Comparison of ENCODE assay signal across 9 mouse cellular contexts in genomic region chr4:99458984-99459383, GRCm38 (mm10).
DNase-seq lines count a peak whose midpoint lies in the region; ATAC-seq and TF ChIP-seq lines count a peak whose summit lies in the region.
"Had no signal": no experiment of that assay in that cellular context is flagged by ENCODE, and none has a peak within 500 bp of the region (broad histone marks: within the 10 kb centered on the region; RNA-seq: fewer than 3 reads in every experiment).

No protein-coding gene starts in this region.

- TF ChIP-seq POLR2A in brain, embryonic 14.5 days (IDR thresholded peaks at IDR 0.05; ENCODE audit: borderline replicate concordance, extremely low read depth, insufficient read depth, insufficient read length, poor library complexity, severe bottlenecking): no peak

- ATAC-seq in hindbrain, embryonic 11.5 days (ENCODE audit: low FRiP score): 0 out of 2 replicates have a peak, but pooled peaks have one; percentile 48
- ATAC-seq in hindbrain, embryonic 12.5 days (ENCODE audit: low FRiP score): no peak; the same call in 1 of the 2 replicates
- ATAC-seq in forebrain, embryonic 12.5 days (ENCODE audit: low FRiP score): peak; percentile 47; the same call in 1 of the 2 replicates
- no peak for ATAC-seq in limb, embryonic 12.5 days (ENCODE audit: insufficient number of reproducible peaks, insufficient read depth, low FRiP score, low TSS enrichment, low read depth)
- no peak for ATAC-seq in megakaryocyte progenitor cell, adult 5-6 weeks (replicated peaks; ENCODE audit: poor library complexity)
- ATAC-seq: liver, postnatal 0 days had no signal

- H3K36me3 ChIP-seq in hindbrain, embryonic 11.5 days (ENCODE audit: control insufficient read depth, insufficient read depth, low read length): no peaks in the 10 kb centered on the region
- H3K36me3 ChIP-seq in hindbrain, embryonic 12.5 days: no peaks in the 10 kb centered on the region
- H3K36me3 ChIP-seq in forebrain, embryonic 12.5 days (replicated peaks): no peaks in the 10 kb centered on the region
- H3K36me3 ChIP-seq in limb, embryonic 12.5 days: no peaks in the 10 kb centered on the region

- 44% methylated on average over 4 of the region's 4 CpGs for WGBS in hindbrain, embryonic 11.5 days
- 52% methylated on average over 4 of the region's 4 CpGs for WGBS in hindbrain, embryonic 12.5 days
- 55% methylated on average over 4 of the region's 4 CpGs for WGBS in forebrain, embryonic 12.5 days
- WGBS in limb, embryonic 12.5 days: 73% methylated on average over 4 of the region's 4 CpGs

- H3K9ac ChIP-seq in hindbrain, embryonic 11.5 days (ENCODE audit: low read depth, low read length): no peak overlapping the region
- no peak overlapping the region for H3K9ac ChIP-seq in hindbrain, embryonic 12.5 days
- H3K9ac ChIP-seq in forebrain, embryonic 12.5 days: no peak overlapping the region
- no peak overlapping the region for H3K9ac ChIP-seq in limb, embryonic 12.5 days (replicated peaks)
- H3K9ac ChIP-seq: liver, postnatal 0 days had no signal

- no peaks in the 10 kb centered on the region for H3K9me3 ChIP-seq in hindbrain, embryonic 11.5 days (ENCODE audit: control insufficient read depth, low read length)
- no peaks in the 10 kb centered on the region for H3K9me3 ChIP-seq in hindbrain, embryonic 12.5 days (replicated peaks)
- H3K9me3 ChIP-seq in forebrain, embryonic 12.5 days: no peaks in the 10 kb centered on the region
- no peaks in the 10 kb centered on the region for H3K9me3 ChIP-seq in limb, embryonic 12.5 days

- H3K27me3 ChIP-seq in hindbrain, embryonic 11.5 days (ENCODE audit: control insufficient read depth, insufficient read depth, low read length): peaks cover 41% of the 10 kb centered on the region
- peaks cover 67% of the 10 kb centered on the region for H3K27me3 ChIP-seq in hindbrain, embryonic 12.5 days
- peaks cover 50% of the 10 kb centered on the region for H3K27me3 ChIP-seq in forebrain, embryonic 12.5 days
- H3K27me3 ChIP-seq in limb, embryonic 12.5 days: peaks cover 7% of the 10 kb centered on the region

- no peak overlapping the region for H3K27ac ChIP-seq in hindbrain, embryonic 11.5 days (ENCODE audit: low read depth, low read length)
- H3K27ac ChIP-seq in hindbrain, embryonic 12.5 days: no peak overlapping the region
- no peak overlapping the region for H3K27ac ChIP-seq in forebrain, embryonic 12.5 days
- no peak overlapping the region for H3K27ac ChIP-seq in limb, embryonic 12.5 days

- H3K4me3 ChIP-seq in hindbrain, embryonic 11.5 days (ENCODE audit: low read depth, low read length): no peak overlapping the region
- H3K4me3 ChIP-seq in hindbrain, embryonic 12.5 days: no peak overlapping the region
- no peak overlapping the region for H3K4me3 ChIP-seq in forebrain, embryonic 12.5 days (replicated peaks)
- H3K4me3 ChIP-seq in limb, embryonic 12.5 days (replicated peaks): no peak overlapping the region

- no peak overlapping the region for H3K4me2 ChIP-seq in hindbrain, embryonic 11.5 days (replicated peaks; ENCODE audit: low read depth, low read length)
- no peak overlapping the region; the same call in 1 of the 2 replicates for H3K4me2 ChIP-seq in hindbrain, embryonic 12.5 days (replicated peaks)
- H3K4me2 ChIP-seq in forebrain, embryonic 12.5 days: peak overlapping the region; percentile 42; the same call in 1 of the 2 replicates
- H3K4me2 ChIP-seq in limb, embryonic 12.5 days: peak overlapping the region; percentile 45

- no peak for DNase-seq in hindbrain, embryonic 11.5 days (ENCODE audit: low spot score)
- DNase-seq in brain, embryonic 14.5 days (ENCODE audit: low read depth): peak; percentile 28
- no peak for DNase-seq in right cerebral cortex, postnatal 36 days (ENCODE audit: low spot score in 2 of 2)
- no peak for DNase-seq in adrenal gland, adult 18-20 months (ENCODE audit: low spot score in 2 of 2)
- DNase-seq: liver, postnatal 0 days had no signal

- TF ChIP-seq CTCF in brain, embryonic 14.5 days (IDR thresholded peaks at IDR 0.05; ENCODE audit: borderline replicate concordance, extremely low read depth, insufficient read depth, insufficient read length): no peak

- H3K4me1 ChIP-seq in hindbrain, embryonic 11.5 days (replicated peaks; ENCODE audit: control insufficient read depth, insufficient read depth, low read length): no peaks in the 10 kb centered on the region
- peaks cover 7% of the 10 kb centered on the region; the same call in 1 of the 2 replicates for H3K4me1 ChIP-seq in hindbrain, embryonic 12.5 days
- peaks cover 9% of the 10 kb centered on the region; the same call in 1 of the 2 replicates for H3K4me1 ChIP-seq in forebrain, embryonic 12.5 days
- peaks cover 20% of the 10 kb centered on the region; the same call in 1 of the 2 replicates for H3K4me1 ChIP-seq in limb, embryonic 12.5 days (replicated peaks)

Comparison
In these comparisons a context has a peak if more than half of its experiments do, and no peak if none do; other contexts are left out.
1. ATAC-seq: peak in hindbrain, embryonic 11.5 days (single experiment) and forebrain, embryonic 12.5 days (single experiment); none in hindbrain, embryonic 12.5 days (single experiment), limb, embryonic 12.5 days (single experiment) and megakaryocyte progenitor cell, adult 5-6 weeks (single experiment).
2. H3K4me2 ChIP-seq: peak in forebrain, embryonic 12.5 days (single experiment) and limb, embryonic 12.5 days (single experiment); none in hindbrain, embryonic 11.5 days (single experiment) and hindbrain, embryonic 12.5 days (single experiment).